Mouse (Mus musculus): ENCODE measurements around the gene Morn3.
A peak's percentile ranks its signal among the peaks of the same experiment; 100 is the strongest.
"Not testable (repeated sequence)": the region's sequence is repeated elsewhere in the genome, so short reads cannot be mapped to it uniquely, and the experiment has no call there.

Gene Morn3

DNA sequence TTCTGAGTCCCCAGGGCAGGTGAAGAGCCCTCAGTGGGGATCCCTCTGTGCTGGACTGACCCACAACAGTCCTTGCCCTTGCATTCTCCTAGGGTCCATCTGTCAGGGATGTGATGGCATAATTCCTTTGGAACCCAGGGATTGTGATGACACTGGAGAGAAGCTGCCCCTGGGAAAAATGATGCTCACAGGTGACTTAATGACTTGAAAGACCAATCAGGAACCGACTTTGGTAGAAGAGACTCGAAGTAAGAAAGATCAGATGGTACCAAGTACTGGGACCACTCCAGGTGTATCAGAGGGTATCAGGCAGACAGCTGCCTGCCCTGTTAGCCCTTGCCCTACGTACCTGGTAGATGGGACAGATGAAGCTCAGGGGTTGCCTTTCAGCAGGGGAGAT, at the start of gene Morn3:
Morn3 (minus strand) TSS at position 101 of the 400 bp plus-strand sequence.
- DNase-seq (ENCODE audit: low spot score), result no peak

- DNase-seq (ENCODE audit: low spot score), result no peak
Measured at GRCm38 (mm10) chr5:123096299-123096698, 49.5 kb upstream of the Morn3 start.

DNA sequence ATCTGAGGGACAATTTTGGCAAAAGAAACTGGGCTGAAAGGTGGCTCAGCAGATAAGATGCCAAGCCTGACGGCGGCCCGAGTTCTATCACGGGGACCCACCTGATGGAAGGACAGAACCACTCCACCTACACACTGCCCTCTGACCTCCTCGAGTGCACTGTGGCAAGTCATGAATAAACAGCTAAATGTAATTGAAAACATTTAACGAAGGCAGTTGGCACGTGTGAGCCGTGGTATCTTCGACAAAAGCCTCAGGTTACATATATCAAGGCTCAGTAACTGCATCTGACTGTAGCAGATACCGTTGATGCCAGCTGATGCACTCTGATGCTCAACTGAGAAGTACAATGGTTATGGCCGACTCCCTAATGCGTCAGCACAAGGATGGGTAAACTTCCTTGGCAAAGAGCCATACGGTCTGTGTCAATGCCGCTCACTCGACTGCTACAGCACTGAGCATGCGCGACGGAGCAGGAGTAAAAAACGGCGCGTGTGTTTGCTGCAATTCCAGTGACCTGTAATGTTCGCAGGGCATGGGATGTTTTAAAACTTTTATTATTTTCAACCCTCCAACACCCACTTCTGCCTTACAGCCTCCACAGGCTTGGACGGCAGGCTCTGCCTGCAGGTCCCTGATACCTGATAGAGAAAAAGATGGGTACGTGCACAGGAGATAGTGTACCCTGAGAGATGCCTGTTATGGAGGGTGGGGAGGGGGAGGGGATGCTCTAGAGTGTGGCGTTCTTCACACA, 47.6 kb upstream of the Morn3 start:
- DNase-seq (ENCODE audit: low spot score), result no peak

- no peak for DNase-seq (ENCODE audit: low spot score)
Measured at GRCm38 (mm10) chr5:123093077-123093633, 46.3 kb upstream of the Morn3 start.

DNA sequence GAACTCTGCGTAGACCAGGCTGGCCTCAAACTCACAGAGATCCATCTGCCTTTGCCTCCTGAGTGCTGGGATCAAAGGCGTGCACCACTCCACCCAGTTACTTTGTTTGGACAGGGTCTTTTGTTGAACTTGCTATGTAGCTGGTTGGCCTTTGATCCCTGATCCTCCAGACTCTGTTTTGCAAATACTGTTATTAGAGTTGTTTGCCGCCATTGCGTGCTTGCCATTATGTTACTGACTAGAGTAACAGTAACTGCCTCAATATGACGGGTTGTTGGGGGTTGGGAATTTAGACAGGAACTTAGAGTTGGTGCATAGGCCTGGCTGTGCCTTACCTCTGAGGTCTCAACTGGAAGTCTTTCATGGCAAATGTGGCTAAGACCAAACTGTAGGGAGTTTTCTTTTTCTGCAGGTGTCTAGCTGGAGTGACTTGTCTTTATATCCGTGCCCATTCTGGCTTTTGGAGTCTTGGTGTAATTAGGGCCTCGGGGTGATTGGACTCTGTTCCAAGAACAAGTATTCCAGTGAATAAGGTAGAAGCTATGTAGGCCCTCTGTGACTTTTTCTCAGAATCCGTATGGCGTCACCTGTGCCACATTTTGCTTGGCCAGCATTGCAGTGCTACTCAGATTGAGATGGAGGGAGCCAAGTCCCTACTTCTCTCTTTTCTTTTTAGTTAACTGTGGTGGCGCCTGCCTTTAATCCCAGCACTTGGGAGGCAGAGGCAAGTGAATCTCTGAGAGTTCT, 43.9 kb upstream of the Morn3 start:
- DNase-seq (ENCODE audit: low spot score), result no peak

DNA sequence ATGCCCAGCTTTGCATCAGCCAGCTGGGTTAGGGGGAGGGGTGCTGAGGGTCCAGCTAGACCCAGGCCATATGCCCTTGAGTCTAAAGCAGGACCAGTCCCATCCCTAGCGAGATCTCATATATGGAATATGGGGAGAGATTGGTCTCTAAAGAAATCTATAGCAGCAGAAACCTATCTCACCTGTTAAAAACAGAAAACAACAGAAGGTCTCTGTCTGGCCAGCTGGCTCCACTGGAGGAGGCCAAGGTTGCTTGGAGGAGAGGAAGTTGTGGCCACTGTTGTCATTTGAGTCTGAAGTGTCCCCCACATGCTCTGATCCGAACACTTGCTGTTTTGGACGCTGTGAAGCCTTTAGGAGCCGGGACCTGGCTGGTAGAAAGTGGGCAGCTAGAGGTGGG, 42.0 kb upstream of the Morn3 start:
- no peak for DNase-seq (ENCODE audit: low spot score)

GRCm38 (mm10) chr5:123086501-123086900, 39.7 kb upstream of the Morn3 start:
- DNase-seq (ENCODE audit: low spot score), result no peak

GRCm38 (mm10) chr5:123083340-123084050, 36.7 kb upstream of the Morn3 start:
- no peak for DNase-seq (ENCODE audit: low spot score)

- DNase-seq (ENCODE audit: low spot score), result no peak
Measured at GRCm38 (mm10) chr5:123080510-123080909, 33.7 kb upstream of the Morn3 start.

DNA sequence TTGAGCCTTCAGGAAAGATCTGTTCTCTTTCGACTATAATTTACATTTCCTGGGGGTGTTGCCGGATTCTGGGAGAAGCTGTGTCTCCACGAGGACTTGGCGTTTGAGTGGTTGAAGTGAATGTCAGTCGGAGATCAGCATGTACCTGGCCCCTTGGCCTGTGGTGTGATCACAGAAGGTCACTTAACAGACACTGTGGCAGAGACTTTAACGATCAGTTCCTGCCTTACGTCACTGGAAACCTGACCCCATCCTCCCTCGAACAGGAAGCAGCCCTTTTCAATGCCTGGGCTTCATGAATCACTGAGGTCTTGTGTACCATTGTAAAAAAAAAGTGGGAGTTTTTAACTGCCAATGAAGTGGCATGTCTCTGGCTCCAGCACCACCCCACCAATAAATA, 33.2 kb upstream of the Morn3 start:
- no peak for DNase-seq (ENCODE audit: low spot score)

- DNase-seq (ENCODE audit: low spot score), result no peak
Measured at GRCm38 (mm10) chr5:123079568-123079967, 32.8 kb upstream of the Morn3 start.

DNA sequence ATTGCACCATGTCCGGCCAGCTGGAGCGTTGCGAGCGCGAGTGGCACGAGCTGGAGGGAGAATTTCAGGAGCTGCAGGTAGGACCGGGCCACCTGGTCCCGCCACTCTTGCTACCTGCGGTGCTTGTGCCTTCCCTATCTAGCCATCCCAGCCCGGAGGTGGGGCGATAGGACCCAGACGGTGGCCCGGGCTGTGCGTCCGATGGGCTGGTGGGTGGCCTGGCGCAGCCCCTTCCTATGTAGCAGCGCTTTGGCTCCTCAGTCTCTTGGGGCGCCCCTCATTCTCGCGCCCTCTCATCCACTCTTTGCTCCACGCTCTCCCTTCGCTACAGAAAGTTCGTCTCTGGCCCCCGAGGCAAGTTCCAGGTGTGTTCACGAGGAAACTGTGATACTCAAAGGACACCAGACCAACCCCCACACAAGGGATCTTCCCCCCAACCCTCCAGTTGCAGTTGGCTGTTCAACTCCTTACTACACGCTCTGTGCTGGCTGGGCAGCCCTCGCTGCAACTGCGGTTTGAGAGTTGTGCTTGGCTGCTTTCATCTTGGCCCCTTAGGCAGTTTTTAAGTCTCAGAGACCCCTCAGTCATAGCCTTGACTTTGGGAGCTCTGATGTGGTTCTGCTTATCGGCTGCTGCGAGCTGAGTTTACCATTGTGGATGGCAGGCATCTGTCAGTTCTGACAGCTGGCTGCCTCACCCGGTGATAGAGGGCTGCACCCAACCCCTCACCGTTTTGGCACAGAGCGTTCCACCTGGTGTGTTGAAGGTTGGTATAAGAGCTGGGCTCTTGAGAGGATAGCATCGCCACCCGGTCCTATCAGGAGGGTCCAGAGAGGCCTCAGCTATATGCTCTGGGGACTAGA, 29.8 kb upstream of the Morn3 start:
- no peak for DNase-seq (ENCODE audit: low spot score)

DNA sequence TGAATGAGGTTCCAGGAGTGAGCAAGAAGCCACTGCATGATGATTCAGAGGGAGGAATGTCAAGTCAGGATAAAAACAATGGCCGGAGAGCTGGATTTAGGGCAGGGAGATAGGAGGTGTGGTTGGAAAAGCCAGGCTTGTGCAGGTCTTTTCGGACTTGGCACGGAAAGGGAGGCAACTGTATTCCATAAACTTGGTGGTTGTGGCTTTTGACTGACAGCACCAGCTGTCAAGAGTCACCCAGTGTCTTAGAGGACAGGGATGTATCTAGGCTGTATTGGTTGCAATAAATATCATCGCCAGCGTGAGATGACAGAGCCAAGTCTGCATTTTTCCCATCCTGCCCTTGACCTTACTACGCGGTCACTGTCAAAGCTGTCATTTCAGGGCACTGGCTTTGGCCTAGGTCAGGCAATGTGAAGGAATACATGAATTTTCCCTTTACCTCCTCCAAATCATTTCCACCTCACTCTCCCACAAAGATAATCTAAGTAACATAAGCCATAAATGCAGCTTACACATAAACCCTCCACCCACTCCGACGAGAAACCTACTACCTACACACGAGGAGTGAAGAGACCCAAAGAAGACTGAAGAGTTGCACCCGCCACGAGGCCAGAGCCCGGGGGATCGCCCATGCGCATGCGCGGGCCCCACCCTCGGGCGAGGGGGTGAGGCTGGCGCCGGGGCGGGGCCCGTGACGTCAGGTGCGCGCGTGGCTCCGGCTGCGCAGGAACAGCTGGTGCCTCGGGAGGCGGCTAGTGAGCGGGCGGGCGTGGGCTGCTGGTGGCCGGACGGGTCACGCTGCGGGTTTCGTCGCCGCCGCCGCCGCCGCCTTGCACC, 29.0 kb upstream of the Morn3 start:
- peak; percentile 50 for DNase-seq (ENCODE audit: low spot score)

DNA sequence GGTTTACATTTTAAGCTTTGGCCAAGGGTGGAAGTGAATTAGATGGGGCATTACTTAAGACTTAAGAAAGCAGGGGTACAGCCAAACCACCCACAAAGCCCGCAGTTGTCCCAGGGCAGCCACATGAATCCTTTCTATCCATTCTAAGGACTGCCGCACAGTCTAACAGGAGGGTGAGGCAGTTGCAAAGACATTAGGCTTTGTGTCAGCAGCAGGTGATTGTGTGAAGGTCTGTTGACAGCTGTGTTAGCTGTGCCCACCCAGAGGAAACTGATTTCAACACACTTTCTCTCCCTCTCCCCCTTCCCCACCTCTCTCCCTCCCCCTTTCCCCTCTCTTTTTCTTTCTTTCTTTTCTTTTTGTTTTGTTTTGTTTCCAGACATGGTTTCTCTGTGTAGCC, 21.9 kb upstream of the Morn3 start:
- DNase-seq (ENCODE audit: low spot score), result no peak

DNA sequence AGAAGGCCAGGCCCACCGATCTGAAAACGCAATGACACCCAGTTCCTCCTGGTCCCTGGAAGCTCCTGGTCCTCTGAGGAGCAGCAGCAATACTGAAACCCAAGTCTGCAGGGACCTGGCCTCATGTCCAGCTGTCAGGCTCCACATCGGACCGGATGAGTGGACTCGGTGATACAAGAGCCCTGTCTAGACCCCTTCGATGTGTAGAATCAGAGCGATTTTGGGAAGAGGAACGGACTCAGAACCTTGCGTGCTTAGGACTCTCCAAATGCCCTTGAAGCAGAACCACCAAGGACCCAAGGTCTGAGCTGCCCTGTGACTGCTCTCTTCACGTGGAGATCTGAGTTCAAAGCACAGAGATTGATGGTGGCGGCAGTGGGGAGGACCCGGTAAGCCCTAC, 21.3 kb upstream of the Morn3 start, which contains the start of gene Tmem120b:
Tmem120b (plus strand) TSS at position 301 of the 400 bp plus-strand sequence.
- no peak for DNase-seq (ENCODE audit: low spot score)

GRCm38 (mm10) chr5:123067395-123067995, 20.7 kb upstream of the Morn3 start:
- no peak for DNase-seq (ENCODE audit: low spot score)

DNA sequence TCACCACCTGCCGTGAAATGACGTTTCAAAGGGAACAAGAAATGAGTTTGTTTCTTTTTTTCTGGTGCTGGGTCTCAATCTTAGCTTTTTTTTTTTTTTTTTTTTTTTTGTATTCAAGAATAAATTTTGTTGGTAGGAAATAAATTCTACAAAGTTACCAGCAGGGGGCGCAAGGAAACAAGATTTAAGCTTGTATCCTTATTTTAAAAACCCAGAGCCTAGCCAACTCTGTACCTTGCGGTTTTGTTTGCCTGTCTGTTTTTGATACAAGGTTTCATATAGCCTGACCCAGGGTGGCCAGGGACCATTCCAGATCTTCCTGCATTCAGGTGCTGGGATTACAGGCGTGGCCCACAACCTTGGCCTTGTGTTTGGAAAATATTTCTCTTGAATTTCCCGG, 17.4 kb upstream of the Morn3 start:
- DNase-seq (ENCODE audit: low spot score), result no peak

DNA sequence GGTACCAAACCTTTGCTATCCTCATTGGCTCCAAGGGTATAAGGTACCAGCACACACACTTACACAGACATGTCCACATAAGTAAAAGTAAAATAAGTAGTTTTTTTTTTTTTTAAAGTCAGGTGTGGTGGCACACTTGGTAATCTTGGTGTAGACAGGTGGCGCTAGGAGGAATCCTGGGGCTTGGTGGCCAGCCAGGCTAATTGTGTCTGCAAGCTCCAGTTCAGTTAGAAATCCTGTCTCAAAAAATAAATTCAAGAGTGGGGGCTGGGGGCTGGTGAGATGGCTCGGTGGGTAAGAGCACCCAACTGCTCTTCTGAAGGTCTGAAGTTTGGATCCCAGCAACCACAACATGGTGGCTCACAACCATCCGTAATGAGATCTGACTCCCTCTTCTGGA, 16.3 kb upstream of the Morn3 start:
- no peak for DNase-seq (ENCODE audit: low spot score)

GRCm38 (mm10) chr5:123061402-123061749, 14.6 kb upstream of the Morn3 start:
- not testable (repeated sequence) for DNase-seq (ENCODE audit: low spot score)

DNA sequence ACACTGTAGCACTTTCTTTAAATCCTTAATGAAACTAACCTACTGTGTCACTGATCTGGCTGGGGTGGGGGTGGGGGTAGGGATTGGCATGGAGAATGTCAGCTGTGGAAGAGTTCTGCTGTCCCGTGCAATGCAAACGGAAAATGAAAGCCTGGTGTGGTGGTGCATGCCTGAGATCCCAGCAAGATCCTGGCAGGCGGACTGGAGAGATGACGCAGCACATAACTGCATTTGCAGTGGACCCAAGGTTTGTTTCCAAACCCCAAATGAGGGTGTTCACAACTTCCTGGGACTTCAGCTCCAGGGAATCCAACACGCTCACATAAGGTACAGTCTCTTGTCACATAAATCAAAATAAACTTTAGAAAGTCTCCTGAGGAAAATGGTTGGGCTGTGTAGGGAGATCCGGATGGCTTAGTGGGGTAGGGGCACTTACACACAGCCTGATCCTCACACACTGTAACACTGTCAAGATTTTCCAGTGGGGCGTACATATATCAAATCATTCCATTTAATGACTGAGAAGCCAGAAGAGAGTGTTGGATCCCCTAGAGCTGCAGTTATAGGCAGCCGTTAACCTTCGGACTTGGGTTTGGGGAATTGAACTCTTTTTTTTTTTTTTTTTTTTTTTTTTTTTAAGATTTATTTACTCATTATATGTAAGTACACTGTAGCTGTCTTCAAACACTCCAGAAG, 14.0 kb upstream of the Morn3 start:
- DNase-seq (ENCODE audit: low spot score), result no peak
